Mouse (Mus musculus) liver, postnatal 0 days (tissue): ENCODE measurements around the gene Ciz1. TPM values are rescaled to one million over a fixed set of nuclear protein-coding genes. Genes with fewer than 3 reads are reported as not detected.

Source experiments
- ATAC-seq: fragments of 200-750 bp; cut with Nextera tagmentation; 2 replicates; pipeline ENCODE4 v1.8.0; 2017; ENCODE audit warnings: mild to moderate bottlenecking, moderate library complexity
- DNase-seq: peaks from one replicate; pipeline ENCODE4 v3.0.0-alpha.2; 2016
- H3K27ac ChIP-seq: fragments of 300-500 bp; sonication (generic); 2 replicates; pipeline ENCODE4 v1.5.1; 2014; ENCODE audit warnings: antibody characterized with exemption, moderate library complexity, mild to moderate bottlenecking, low read depth
- H3K27me3 ChIP-seq: fragments of 300-500 bp; sonication (generic); 2 replicates; pipeline ENCODE4 v1.6.1; 2014; ENCODE audit warnings: low read length, control low read depth, mixed read lengths; ENCODE audit not compliant: insufficient read depth
- H3K36me3 ChIP-seq: fragments of 300-500 bp; sonication (generic); replicated peaks from 2 replicates; pipeline ENCODE4 v1.6.1; 2014; ENCODE audit warnings: mild to moderate bottlenecking, control low read depth, low read length, moderate library complexity, mixed read lengths; ENCODE audit not compliant: insufficient read depth
- H3K4me1 ChIP-seq: fragments of 300-500 bp; sonication (generic); 2 replicates; pipeline ENCODE4 v1.6.1; 2014; ENCODE audit warnings: antibody characterized with exemption, mild to moderate bottlenecking, control low read depth; ENCODE audit not compliant: insufficient read depth
- H3K4me2 ChIP-seq: fragments of 300-500 bp; sonication (generic); 2 replicates; pipeline ENCODE4 v1.6.1; 2014; ENCODE audit warnings: low read depth, mild to moderate bottlenecking, low read length, moderate library complexity, mixed read lengths
- H3K4me3 ChIP-seq: fragments of 300-500 bp; sonication (generic); 2 replicates; pipeline ENCODE4 v1.5.1; 2014; ENCODE audit warnings: low read depth, low read length
- H3K9ac ChIP-seq: fragments of 300-500 bp; sonication (generic); replicated peaks from 2 replicates; pipeline ENCODE4 v1.6.1; 2014; ENCODE audit warnings: mild to moderate bottlenecking, moderate library complexity
- H3K9me3 ChIP-seq: fragments of 300-500 bp; sonication (generic); 2 replicates; pipeline ENCODE4 v1.6.1; 2016; ENCODE audit warnings: mild to moderate bottlenecking, control low read depth, low read length, mixed read lengths
- CTCF ChIP-seq: sonication (generic); IDR thresholded peaks from 2 replicates; pipeline ENCODE4 v1.5.1; 2016; ENCODE audit warnings: antibody characterized with exemption, low read depth
- EP300 ChIP-seq: IDR thresholded peaks from 2 replicates; pipeline ENCODE4 v1.6.1; 2016; ENCODE audit warnings: antibody characterized with exemption, low read depth, mild to moderate bottlenecking
- WGBS: fragments of 180-500 bp; shearing (Covaris S2); extraction: QIAGEN DNeasy Blood & Tissue Kit; methylation state at CpG from one replicate; pipeline ENCODE4 v1.1.7; 2014; ENCODE audit not compliant: insufficient replicate concordance; 5-methylcytosine and 5-hydroxymethylcytosine counted together
- polyA plus RNA-seq: library from polyadenylated mRNA; unstranded; fragments of >200 nt; fragmentation: Nextera tagmentation; extraction: Ambion mirVana; gene quantifications from 2 replicates; pipeline ENCODE4 v1.2.1, GENCODE M21; 2015

Ciz1 gene
- polyA plus RNA-seq, 1 experiment from 2014 or later, result 9.0 TPM

DNA sequence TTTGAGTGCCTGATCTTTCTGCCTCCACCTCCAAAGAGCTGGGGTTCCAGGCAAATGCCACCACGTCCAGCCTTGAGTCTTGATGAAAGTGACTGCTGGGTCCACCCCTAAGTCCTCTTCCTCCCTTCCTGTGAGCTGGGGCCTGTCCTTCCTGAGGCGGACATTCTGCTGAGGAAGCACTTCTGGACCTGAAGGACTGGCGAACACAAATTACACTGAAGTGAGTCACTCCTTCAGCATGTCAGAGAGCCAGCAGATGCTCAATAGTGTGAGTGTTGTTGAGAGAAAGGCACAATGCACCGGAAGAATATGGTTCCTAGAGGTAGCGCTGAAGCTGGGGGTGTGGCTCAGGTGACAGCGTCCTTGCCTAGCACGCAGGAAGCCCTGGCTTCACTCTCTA lies 26.8 kb upstream of the Ciz1 start:
- 42% methylated on average over 7 of the region's 7 CpGs for WGBS
- DNase-seq (no peak), ATAC-seq (peak; percentile 15; the same call in 1 of the 2 replicates)
- no peaks in the 10 kb centered on the region for H3K4me1 ChIP-seq
- no peak overlapping the region for H3K27ac ChIP-seq
- H3K36me3 ChIP-seq, result no peaks in the 10 kb centered on the region
- TF ChIP-seq CTCF (no peak), EP300 (no peak)
- no peak overlapping the region for H3K4me2 ChIP-seq
- no peak overlapping the region for H3K9ac ChIP-seq
- no peaks in the 10 kb centered on the region for H3K9me3 ChIP-seq
- H3K4me3 ChIP-seq, result no peak overlapping the region
- no peaks in the 10 kb centered on the region for H3K27me3 ChIP-seq

DNA sequence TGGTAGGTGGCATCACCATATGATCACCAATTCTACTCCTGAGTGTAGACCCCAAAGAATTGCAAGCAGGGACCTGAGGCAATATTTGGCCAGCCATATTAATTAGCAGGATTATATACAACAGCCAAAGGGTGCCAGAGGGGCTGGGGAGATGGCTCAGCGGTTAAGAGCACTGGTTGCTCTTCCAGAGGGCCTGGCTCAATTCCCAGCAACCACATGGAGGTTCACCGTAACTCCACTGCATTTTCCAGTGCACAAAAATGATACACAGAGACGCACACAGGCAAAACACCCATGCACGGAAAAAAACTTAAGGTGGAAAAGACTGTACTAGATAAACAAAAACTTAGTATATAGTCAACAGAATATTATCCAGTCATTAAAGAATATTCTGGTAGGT lies 24.9 kb upstream of the Ciz1 start:
- no peaks in the 10 kb centered on the region for H3K4me1 ChIP-seq
- no peak overlapping the region for H3K4me3 ChIP-seq
- H3K9me3 ChIP-seq, result no peaks in the 10 kb centered on the region
- H3K27ac ChIP-seq, result no peak overlapping the region
- WGBS, result 76% methylated on average over 4 of the region's 4 CpGs
- ATAC-seq, result no peak
- DNase-seq, result no peak
- no peaks in the 10 kb centered on the region for H3K27me3 ChIP-seq
- H3K4me2 ChIP-seq, result no peak overlapping the region
- H3K9ac ChIP-seq, result no peak overlapping the region
- TF ChIP-seq CTCF (no peak), EP300 (no peak)
- H3K36me3 ChIP-seq, result no peaks in the 10 kb centered on the region

DNA sequence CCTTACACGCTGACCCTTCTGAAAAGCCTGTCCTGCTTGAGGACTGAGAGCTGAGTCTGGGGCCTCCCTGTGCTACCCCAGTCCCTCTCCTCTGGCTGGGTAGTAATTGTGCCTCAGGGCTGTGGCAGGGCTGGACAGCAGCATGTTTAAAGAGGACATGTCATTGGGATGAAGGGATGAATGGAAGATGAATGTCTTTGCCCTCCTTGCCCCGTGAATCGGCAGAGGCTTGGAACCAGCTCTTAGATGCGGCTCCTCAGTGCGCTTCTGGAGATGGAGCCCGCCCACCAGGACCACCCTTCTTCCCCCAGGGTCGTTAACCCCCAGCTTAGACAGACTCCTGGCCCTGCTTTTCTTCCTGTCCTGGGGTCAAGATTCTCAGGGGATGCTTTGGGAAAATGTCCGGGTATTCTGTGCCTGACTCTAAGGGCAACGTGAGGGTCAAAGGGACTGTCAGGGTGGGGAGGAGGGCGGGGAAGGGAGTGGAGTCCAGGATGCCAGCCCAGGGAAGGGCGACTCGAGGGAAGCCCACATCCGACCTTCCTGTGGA lies 23.1 kb upstream of the Ciz1 start:
- 50% methylated on average over 13 of the region's 13 CpGs for WGBS
- no peak overlapping the region for H3K4me3 ChIP-seq

DNA sequence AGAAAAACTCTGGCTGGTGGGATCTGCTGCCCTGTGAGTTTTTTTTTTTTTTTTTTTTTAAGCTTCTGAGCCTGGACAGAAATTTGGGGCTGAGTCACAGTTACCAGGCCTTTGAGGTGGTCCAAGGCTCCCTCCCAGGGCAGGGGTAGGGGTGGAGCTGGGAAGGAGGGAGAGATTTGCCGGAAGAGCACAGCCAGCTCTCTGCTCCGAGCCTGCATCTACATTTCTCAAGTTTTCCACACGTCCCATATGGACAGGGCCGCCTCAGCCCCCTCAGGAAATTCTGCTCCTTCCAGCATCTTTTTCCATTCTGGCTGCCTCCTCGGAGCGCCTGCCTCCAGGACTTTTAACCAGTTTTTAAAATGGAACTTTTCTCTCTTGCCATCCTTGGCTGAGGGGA lies 22.6 kb upstream of the Ciz1 start:
- WGBS, result 66% methylated on average over 6 of the region's 6 CpGs
- H3K4me2 ChIP-seq, result no peak overlapping the region
- DNase-seq (no peak), ATAC-seq (no peak)
- no peak for TF ChIP-seq EP300
- TF ChIP-seq CTCF, result no peak
- H3K4me3 ChIP-seq, result no peak overlapping the region
- no peak overlapping the region for H3K27ac ChIP-seq
- no peak overlapping the region for H3K9ac ChIP-seq
- H3K9me3 ChIP-seq, result no peaks in the 10 kb centered on the region
- no peaks in the 10 kb centered on the region for H3K27me3 ChIP-seq
- H3K4me1 ChIP-seq, result no peaks in the 10 kb centered on the region
- H3K36me3 ChIP-seq, result no peaks in the 10 kb centered on the region

More for the DNA sequence above, 23.1 kb upstream of the Ciz1 start:
- no peak for ATAC-seq
- DNase-seq, result no peak
- TF ChIP-seq CTCF, result no peak
- no peak for TF ChIP-seq EP300
- Histone ChIP-seq H3K27ac (no peak overlapping the region), H3K27me3 (no peaks in the 10 kb centered on the region), H3K9me3 (no peaks in the 10 kb centered on the region), H3K36me3 (no peaks in the 10 kb centered on the region), H3K9ac (no peak overlapping the region), H3K4me2 (no peak overlapping the region), H3K4me1 (no peaks in the 10 kb centered on the region)

DNA sequence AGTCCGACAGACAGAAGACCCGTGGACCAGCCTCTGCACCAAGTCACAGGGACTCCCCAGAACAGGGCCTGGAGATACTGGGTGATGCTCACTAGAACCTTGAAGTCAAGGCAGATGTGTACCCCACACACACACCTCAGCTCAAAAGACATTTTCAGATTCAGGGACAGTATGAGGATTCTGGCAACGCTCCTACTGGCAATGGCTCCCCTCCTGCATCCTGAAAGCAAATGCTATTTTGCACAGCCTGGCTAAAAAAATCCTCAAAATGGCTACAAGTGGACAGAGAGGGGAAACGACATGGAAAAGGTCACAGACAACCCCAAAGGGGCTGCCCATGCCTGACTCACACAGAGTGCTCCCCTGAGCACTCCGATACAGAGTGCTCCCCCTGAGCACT lies 20.0 kb upstream of the Ciz1 start:
- H3K27me3 ChIP-seq, result 0 out of 2 replicates have a peak, but pooled peaks cover 2% of the 10 kb centered on the region

DNA sequence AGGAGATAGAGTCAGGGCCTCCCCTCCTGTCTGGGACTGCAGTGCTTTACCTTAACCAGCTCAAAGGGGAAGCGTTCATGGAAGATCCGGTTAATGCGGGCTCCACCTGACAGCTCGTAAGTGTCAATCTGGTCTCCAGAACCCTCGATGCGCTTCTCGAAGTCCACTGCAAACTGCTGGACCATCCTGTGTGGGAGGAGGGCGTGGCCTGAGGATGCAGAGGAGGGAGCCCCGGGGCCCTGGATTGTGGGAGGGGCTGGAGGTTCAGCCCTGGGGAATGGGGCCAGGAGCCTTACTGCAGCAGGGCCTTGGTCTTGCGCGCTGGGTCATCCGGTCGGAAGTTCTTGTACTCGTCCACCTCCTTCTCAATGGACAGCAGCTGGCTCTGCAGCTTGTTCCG lies 16.2 kb upstream of the Ciz1 start:
- Histone ChIP-seq H3K4me3 (no peak overlapping the region), H3K36me3 (no peaks in the 10 kb centered on the region), H3K9me3 (no peaks in the 10 kb centered on the region), H3K9ac (no peak overlapping the region), H3K27me3 (0 out of 2 replicates have a peak, but pooled peaks cover 2% of the 10 kb centered on the region), H3K4me1 (no peaks in the 10 kb centered on the region), H3K4me2 (no peak overlapping the region), H3K27ac (no peak overlapping the region)
- TF ChIP-seq CTCF (no peak), EP300 (no peak)
- ATAC-seq (no peak), DNase-seq (no peak)
- 44% methylated on average over 15 of the region's 15 CpGs for WGBS

More for the DNA sequence above, 20.0 kb upstream of the Ciz1 start:
- DNase-seq (no peak), ATAC-seq (no peak)
- H3K4me1 ChIP-seq, result no peaks in the 10 kb centered on the region
- no peak overlapping the region for H3K4me2 ChIP-seq
- no peak overlapping the region for H3K27ac ChIP-seq
- no peaks in the 10 kb centered on the region for H3K36me3 ChIP-seq
- WGBS, result 70% methylated on average over 5 of the region's 5 CpGs
- H3K9ac ChIP-seq, result no peak overlapping the region
- TF ChIP-seq EP300 (no peak), CTCF (no peak)
- no peaks in the 10 kb centered on the region for H3K9me3 ChIP-seq
- no peak overlapping the region for H3K4me3 ChIP-seq
